Mouse (Mus musculus): ENCODE measurements around the gene Pnp2. TPM values are rescaled to one million over a fixed set of nuclear protein-coding genes. Genes with fewer than 3 reads are reported as not detected.
"Not testable (repeated sequence)": the region's sequence is repeated elsewhere in the genome, so short reads cannot be mapped to it uniquely, and the experiment has no call there.

Gene Pnp2
- not detected in 2 replicates for polyA plus RNA-seq (2012; ENCODE audit: insufficient read depth, low replicate concordance)

DNA sequence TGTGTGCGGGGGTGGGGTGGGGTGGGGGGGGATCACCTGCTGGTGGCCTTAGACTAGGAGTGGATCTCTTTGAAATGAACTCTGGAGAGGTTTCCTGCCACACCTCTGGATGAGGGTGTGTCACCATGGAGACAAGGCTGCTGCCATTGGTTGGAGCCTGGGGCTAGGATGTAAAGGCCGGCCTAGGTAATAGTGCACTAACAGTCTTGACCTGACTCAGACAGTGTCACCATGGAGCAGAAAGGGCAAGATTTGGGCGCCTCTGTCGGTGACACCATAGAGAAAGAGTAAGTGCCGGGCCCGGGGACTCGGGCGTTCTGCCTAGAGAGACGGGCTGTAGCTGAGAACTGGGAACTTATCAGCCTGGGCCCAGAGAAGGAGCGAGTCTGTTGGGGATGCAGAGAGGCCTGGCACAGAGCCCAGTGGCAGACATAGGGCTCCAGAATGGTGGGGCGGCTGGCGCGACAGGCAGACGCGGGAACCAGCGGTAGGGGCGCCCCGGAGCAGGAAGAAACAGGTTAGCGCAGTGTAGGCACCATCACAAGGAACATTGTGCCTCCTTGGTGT is at the start of gene Pnp2:
Pnp2 (plus strand) TSS at position 51 of the 567 bp plus-strand sequence.
- H3K4me3 ChIP-seq (replicated peaks): peak within 1 kb of the TSS; percentile 87
- H3K27me3 ChIP-seq (replicated peaks); H3K36me3 ChIP-seq (replicated peaks; ENCODE audit: low read length): not testable (repeated sequence)

DNA sequence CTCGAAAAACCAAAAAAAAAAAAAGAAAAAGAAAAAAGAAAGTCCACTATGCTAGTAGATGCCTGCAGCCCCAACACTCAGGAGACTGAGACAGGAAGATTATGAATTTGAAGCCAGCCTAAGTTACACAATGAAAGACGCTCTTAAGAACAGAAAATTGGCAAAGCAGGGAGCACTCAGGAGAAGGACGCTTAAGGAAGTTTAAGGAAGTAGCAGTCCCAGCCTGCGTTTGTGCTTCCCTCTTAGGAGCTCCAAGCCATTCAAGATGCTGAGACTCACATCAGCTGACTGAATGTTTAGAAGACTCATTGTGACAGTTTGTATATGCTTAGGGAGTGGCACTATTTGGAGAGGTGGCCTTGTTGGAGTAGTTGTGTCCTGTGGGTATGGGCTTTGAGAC is 47.7 kb upstream of the Pnp2 start:
- Histone ChIP-seq H3K27me3 (replicated peaks) (no peaks in the 10 kb centered on the region), H3K36me3 (replicated peaks; ENCODE audit: low read length) (peaks cover 14% of the 10 kb centered on the region), H3K4me1 (peaks cover 4% of the 10 kb centered on the region; the same call in 1 of the 2 replicates), H3K4me3 (replicated peaks) (no peak overlapping the region), H3K9me3 (no peaks in the 10 kb centered on the region)
- TF ChIP-seq FLI1 (IDR thresholded peaks at IDR 0.05; ENCODE audit: low read length) (no peak), GATA1 (IDR thresholded peaks at IDR 0.05; ENCODE audit: borderline replicate concordance, low read length) (no peak)

More for the DNA sequence above, at the start of gene Pnp2:
- not testable (repeated sequence) for H3K4me1 ChIP-seq, H3K9me3 ChIP-seq

DNA sequence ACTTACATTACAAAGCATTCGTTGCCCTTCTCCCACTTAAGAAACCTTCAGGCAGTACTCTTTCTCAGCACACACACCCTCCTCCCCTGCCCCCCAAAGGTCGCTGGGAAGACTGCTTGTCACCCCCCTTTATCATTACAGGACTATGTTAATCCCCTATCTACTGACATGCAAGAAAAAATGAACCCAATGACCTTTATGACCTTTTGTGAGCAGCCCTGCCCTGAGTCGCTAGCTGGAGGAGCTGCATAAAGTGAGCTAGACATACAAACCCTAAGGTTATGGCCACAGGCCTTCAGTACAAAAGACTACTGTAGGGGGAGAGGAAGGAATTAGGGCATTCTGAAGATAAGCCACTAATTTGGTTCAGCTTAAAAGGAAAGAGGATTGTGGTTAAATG is 44.4 kb upstream of the Pnp2 start:
- Histone ChIP-seq H3K4me3 (replicated peaks) (no peak overlapping the region), H3K9me3 (no peaks in the 10 kb centered on the region), H3K27me3 (replicated peaks) (no peaks in the 10 kb centered on the region), H3K36me3 (replicated peaks; ENCODE audit: low read length) (peaks cover 44% of the 10 kb centered on the region), H3K4me1 (peaks cover 4% of the 10 kb centered on the region; the same call in 1 of the 2 replicates)
- TF ChIP-seq FLI1 (IDR thresholded peaks at IDR 0.05; ENCODE audit: low read length) (no peak), GATA1 (IDR thresholded peaks at IDR 0.05; ENCODE audit: borderline replicate concordance, low read length) (no peak)

DNA sequence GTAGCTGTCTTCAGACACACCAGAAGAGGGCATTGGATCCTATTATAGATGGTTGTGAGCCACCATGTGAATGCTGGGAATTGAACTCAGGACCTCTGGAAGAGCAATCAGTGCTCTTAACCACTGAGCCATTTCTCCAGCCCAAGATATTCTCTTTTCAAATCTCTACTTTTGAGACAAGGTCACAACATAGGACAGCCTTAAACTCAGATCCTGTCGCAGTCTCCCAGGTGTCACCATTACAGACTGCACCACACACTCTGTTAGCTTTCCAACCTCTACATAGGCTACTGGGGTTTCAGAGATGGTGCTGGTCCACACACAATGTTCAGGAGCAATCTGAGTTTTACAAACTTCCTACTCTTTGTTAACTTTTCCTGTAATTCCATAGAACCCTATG is 32.4 kb upstream of the Pnp2 start:
- not testable (repeated sequence) for H3K9me3 ChIP-seq; H3K27me3 ChIP-seq (replicated peaks)
- H3K4me3 ChIP-seq (replicated peaks): peak overlapping the region; percentile 90
- H3K4me1 ChIP-seq: peaks cover 33% of the 10 kb centered on the region
- peaks cover 42% of the 10 kb centered on the region for H3K36me3 ChIP-seq (replicated peaks; ENCODE audit: low read length)

DNA sequence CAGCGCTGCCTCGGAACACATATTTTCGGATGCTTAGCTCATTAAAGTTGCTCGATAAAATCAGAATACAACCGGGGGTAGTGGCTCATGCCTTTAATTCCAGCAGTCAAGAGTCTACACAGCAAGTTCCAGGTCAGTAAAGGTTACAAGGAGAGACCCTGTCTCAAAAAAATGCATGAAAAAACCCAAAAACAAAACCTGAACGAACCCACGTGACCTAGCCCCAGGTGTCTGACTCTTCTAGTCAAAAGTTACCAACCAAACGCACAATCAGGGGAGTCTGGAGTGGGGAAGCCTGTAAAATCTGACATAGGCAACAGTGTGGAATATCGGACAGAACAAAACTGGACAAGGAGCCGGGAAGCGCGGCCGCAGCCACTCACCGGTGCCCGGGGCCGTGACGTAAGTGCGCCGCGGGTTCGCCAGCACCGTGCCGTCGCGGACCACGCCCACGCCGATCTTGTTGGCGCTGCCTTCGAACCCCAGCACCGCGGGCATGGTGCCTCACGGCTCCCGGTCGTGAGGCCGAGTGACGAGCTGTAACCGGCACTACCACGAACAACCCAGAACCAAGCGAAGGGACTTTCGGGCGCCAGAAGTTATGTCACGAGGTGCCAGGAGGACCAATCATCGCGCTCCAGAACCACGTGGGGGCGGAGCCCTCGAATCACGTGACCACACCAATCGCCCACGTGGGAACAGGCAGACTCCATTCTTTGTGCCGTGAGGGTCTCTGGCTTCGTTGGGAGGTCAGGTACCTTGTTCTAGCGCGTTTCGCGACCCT is 31.3 kb upstream of the Pnp2 start, which contains the start of the genes Osgep and Apex1:
Osgep (minus strand) TSS at position 613 of the 784 bp plus-strand sequence.
Apex1 (plus strand) TSS at position 688 of the 784 bp plus-strand sequence.
- Histone ChIP-seq H3K27me3 (replicated peaks) (no peaks in the 10 kb centered on the region), H3K9me3 (no peaks in the 10 kb centered on the region), H3K4me3 (replicated peaks) (peak within 1 kb of the TSS; percentile 90), H3K36me3 (replicated peaks; ENCODE audit: low read length) (peaks cover 48% of the 10 kb centered on the region), H3K4me1 (peaks cover 43% of the 10 kb centered on the region)
- TF ChIP-seq GATA1 (IDR thresholded peaks at IDR 0.05; ENCODE audit: borderline replicate concordance, low read length): no peak
- no peak for TF ChIP-seq FLI1 (IDR thresholded peaks at IDR 0.05; ENCODE audit: low read length)

DNA sequence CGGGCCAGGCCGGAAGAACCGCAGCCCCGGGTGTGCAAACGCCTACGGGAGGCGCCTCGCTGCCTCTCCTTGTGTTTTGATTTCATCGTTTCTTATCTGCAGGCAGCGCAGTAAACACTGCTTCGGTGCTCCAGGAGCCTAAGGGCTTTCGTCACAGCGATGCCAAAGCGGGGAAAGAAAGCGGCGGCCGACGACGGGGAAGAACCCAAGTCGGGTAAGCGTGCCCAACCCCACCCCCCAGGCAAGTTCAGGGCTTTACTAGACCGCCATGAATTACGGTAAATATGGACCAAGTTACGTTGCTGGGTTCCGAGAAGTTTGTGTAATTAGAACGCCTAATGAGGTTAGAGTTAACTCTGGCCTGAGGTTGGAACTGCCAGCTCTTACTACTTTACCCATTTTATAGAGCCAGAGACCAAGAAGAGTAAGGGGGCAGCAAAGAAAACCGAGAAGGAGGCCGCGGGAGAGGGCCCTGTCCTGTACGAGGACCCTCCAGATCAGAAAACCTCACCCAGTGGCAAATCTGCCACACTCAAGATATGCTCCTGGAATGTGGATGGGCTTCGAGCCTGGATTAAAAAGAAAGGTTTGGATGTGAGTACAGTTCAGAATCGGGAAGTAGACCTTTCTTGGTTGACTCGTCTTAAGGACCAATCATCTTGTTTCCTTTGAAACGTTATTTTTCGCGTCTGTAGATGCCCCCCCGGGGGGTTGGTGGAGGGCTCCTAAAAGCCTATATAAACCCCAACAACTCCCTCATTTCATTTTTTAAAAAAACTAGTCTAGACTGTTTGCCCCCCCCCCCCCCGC is 30.5 kb upstream of the Pnp2 start:
- Histone ChIP-seq H3K27me3 (replicated peaks) (no peaks in the 10 kb centered on the region), H3K36me3 (replicated peaks; ENCODE audit: low read length) (peaks cover 44% of the 10 kb centered on the region), H3K4me3 (replicated peaks) (peak overlapping the region; percentile 90), H3K4me1 (peaks cover 51% of the 10 kb centered on the region), H3K9me3 (no peaks in the 10 kb centered on the region)
- no peak for TF ChIP-seq GATA1 (IDR thresholded peaks at IDR 0.05; ENCODE audit: borderline replicate concordance, low read length)
- no peak for TF ChIP-seq FLI1 (IDR thresholded peaks at IDR 0.05; ENCODE audit: low read length)

DNA sequence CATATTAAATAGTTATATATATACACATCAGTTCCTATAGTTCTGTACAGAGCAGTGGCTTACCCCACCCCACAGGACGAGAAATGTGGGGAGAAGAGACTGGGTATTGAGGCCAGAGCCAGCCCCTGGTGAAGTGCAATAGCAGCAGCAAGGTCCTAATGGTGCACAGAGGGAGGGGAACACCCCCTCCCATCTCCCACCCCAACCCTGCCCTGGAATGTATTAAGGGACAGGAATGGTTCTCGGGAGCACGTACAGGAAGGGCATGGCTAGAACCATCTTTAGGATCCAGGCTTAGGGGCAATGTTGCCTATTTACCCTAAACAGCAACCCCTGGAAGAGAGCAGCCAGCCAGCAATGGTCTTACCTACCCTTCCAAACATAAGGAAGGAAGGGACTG is 28.4 kb upstream of the Pnp2 start:
- H3K4me1 ChIP-seq: peaks cover 63% of the 10 kb centered on the region
- H3K9me3 ChIP-seq: no peaks in the 10 kb centered on the region
- no peak overlapping the region for H3K4me3 ChIP-seq (replicated peaks)
- TF ChIP-seq FLI1 (IDR thresholded peaks at IDR 0.05; ENCODE audit: low read length) (no peak), GATA1 (IDR thresholded peaks at IDR 0.05; ENCODE audit: borderline replicate concordance, low read length) (no peak)
- no peaks in the 10 kb centered on the region for H3K27me3 ChIP-seq (replicated peaks)
- peaks cover 39% of the 10 kb centered on the region for H3K36me3 ChIP-seq (replicated peaks; ENCODE audit: low read length)

DNA sequence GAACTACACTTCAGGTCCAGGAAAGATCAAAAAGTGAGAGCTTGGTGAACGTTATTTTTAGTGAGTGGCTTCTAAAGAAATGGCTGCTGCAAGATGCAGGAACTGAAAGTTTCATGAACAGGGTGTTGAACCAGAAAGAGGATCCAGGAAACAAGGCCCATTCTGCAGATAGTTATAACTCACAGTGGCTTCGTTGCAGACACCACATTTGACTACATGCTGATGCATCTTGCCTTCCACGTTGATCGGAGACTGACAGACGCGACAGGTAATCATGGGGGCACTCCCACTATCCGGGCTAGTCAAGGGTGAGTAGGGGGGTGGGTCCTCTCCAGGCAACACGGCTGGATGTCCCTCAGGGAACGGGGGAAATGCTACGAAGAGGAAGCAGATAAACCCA is 25.8 kb upstream of the Pnp2 start:
- Histone ChIP-seq H3K27me3 (replicated peaks) (no peaks in the 10 kb centered on the region), H3K4me1 (peaks cover 59% of the 10 kb centered on the region), H3K9me3 (no peaks in the 10 kb centered on the region), H3K4me3 (replicated peaks) (peak overlapping the region; percentile 98), H3K36me3 (replicated peaks; ENCODE audit: low read length) (peaks cover 39% of the 10 kb centered on the region)
- no peak for TF ChIP-seq GATA1 (IDR thresholded peaks at IDR 0.05; ENCODE audit: borderline replicate concordance, low read length)
- no peak for TF ChIP-seq FLI1 (IDR thresholded peaks at IDR 0.05; ENCODE audit: low read length)

DNA sequence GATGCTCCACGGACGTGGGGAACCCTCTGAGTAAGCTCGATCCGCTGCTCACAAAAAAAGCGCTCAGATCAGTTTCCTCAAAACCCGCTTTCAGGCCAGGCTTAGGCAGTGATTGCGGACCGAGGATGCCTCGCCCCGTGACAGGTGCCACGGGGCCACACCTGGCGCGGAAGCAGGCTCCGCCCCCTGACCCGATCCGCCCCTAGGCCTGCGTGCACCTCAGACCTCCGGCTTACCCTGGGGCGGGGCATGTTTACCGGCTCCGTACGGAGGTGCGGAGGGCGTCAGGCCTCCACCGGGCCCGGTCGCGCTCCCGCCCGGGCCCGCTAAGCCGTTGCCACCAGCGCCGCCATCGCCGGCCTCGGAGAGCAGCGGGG is 25.4 kb upstream of the Pnp2 start:
- H3K4me3 ChIP-seq (replicated peaks): peak overlapping the region; percentile 98
- TF ChIP-seq FLI1 (IDR thresholded peaks at IDR 0.05; ENCODE audit: low read length) (no peak), GATA1 (IDR thresholded peaks at IDR 0.05; ENCODE audit: borderline replicate concordance, low read length) (no peak)
- peaks cover 39% of the 10 kb centered on the region for H3K36me3 ChIP-seq (replicated peaks; ENCODE audit: low read length)
- no peaks in the 10 kb centered on the region for H3K9me3 ChIP-seq
- H3K4me1 ChIP-seq: peaks cover 58% of the 10 kb centered on the region
- H3K27me3 ChIP-seq (replicated peaks): no peaks in the 10 kb centered on the region
